Mouse (Mus musculus): ENCODE measurements around the gene Anks1. TPM values are rescaled to one million over a fixed set of nuclear protein-coding genes. Genes with fewer than 3 reads are reported as not detected.

Gene Anks1
- polyA plus RNA-seq, 1 experiment from 2014 or later = 11.5 TPM

DNA sequence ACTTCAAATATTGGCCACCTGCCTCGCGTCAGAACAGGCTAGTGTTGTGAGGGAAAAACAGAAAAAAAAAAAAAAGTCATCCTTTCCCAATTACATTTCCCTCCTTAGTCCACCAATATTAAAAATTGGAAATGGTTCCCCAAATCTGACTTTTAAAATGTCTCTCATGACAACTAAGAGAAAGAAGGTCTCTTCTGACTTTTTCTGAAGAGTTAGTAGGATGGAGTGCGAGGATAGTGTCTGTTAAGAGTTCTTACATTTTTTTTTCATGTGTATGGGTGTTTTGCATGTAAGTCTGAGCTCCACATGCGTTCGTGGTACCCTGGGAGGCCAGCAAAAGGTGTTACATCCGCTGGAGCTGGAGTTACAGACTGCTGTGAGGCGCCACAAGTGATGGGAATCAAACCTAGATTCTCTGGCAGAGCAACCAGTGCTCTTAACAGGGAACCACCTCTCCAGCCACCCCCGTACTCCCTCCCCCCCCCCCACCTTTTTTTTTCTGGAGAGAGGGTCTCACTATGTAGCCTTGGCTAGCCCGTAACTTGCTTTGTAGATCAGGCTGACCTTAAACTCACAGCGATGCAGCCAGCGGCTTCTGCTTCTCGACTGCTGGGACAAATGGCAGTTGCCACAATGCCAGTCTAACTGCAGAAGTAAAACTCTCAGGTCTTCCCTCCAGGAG lies 759 bp upstream of the Anks1 start:
- Histone ChIP-seq H3K4me1 (replicated peaks) (peaks cover 19% of the 10 kb centered on the region), H3K4me3 (peak overlapping the region; percentile 86), H3K27me3 (replicated peaks) (no peaks in the 10 kb centered on the region), H3K4me2 (peak overlapping the region; percentile 95), H3K9ac (peak overlapping the region; percentile 91), H3K36me3 (peaks cover 14% of the 10 kb centered on the region), H3K9me3 (replicated peaks) (no peaks in the 10 kb centered on the region), H3K27ac (ENCODE audit: poor library complexity, severe bottlenecking) (peak overlapping the region; percentile 78)
- ATAC-seq (ENCODE audit: insufficient number of reproducible peaks, low FRiP score) = no peak
- under 1% methylated on average over 12 of the region's 12 CpGs for WGBS

DNA sequence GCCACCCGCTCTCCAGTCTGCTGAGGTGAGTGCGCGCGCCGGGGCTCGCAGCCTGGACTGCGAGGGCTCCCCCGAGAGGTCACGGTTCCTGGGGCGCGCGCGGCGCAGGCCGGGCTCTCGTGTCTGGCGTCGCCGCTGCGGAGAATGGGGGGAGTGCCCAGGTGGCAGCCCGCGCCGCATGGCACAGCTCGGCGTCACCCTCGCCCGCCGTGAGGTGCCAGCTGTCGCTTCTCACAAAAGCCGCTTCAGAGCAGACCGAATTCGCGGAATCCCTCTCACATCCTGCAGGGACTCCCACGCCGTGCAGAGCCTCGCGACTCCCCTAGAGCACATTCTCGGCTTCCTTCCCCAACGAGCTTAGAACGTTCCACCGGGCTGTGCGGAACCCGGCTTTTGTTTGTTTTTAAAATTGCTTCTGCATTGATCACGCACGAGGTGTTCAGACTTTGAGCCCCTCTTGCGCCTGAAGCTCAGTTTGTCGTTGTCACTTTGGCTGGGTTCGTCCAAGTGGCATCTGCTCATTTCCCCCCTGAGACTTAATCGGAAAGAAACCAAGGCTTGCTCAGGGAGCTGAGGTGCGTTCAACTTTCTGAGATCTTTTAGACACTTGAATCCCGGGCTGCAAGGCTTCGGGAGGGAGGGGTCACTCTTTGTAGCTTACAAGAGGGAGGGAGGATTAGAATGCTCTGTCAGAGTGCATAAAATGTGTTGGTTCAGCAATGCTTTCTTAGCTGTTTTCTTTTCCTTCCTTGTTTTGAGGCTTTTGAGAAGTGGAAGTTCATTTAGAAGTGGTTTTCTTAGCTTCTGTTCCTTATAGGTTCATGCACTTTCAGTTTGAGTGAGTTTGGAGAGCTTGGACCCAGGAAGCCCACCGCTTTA lies 755 bp downstream of the Anks1 start, which contains the start of gene Taf11:
TSS of gene Taf11 (minus strand) at position 223 of the 879 bp plus-strand sequence.
- peaks cover 19% of the 10 kb centered on the region for H3K4me1 ChIP-seq (replicated peaks)
- H3K4me3 ChIP-seq = peak within 1 kb of the TSS; percentile 86
- 1% methylated on average over 53 of the region's 53 CpGs for WGBS
- no peaks in the 10 kb centered on the region for H3K27me3 ChIP-seq (replicated peaks)
- peak; percentile 43 for ATAC-seq (ENCODE audit: insufficient number of reproducible peaks, low FRiP score)
- peaks cover 5% of the 10 kb centered on the region for H3K36me3 ChIP-seq
- peak within 1 kb of the TSS; percentile 91 for H3K9ac ChIP-seq
- peak within 1 kb of the TSS; percentile 78 for H3K27ac ChIP-seq (ENCODE audit: poor library complexity, severe bottlenecking)
- H3K4me2 ChIP-seq = peak within 1 kb of the TSS; percentile 95
- H3K9me3 ChIP-seq (replicated peaks) = no peaks in the 10 kb centered on the region

DNA sequence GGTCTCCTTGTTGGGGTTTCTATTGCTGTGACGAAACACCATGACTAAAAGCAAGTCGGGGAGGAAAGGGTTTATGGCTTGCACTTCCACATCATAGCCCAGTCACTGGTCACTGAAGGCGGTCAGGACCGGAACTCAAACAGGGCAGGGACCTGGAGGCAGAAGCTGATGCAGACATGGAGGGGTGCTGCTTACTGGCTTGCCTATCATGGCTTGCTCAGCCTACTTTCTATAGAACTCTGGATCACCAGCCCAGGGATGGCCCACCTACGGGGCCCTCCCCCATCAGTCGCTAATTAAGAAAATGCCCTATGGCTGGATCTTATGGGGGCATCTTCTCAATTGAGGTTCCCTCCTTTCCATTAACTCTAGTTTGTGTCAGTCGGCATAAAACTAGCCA lies 2.3 kb downstream of the Anks1 start:
- Histone ChIP-seq H3K9ac (no peak overlapping the region), H3K36me3 (no peaks in the 10 kb centered on the region; the same call in 1 of the 2 replicates), H3K27me3 (replicated peaks) (no peaks in the 10 kb centered on the region), H3K9me3 (replicated peaks) (no peaks in the 10 kb centered on the region), H3K4me3 (no peak overlapping the region), H3K4me2 (no peak overlapping the region), H3K4me1 (replicated peaks) (peaks cover 16% of the 10 kb centered on the region), H3K27ac (ENCODE audit: poor library complexity, severe bottlenecking) (no peak overlapping the region)
- 91% methylated on average over 7 of the region's 7 CpGs for WGBS
- no peak for ATAC-seq (ENCODE audit: insufficient number of reproducible peaks, low FRiP score)

DNA sequence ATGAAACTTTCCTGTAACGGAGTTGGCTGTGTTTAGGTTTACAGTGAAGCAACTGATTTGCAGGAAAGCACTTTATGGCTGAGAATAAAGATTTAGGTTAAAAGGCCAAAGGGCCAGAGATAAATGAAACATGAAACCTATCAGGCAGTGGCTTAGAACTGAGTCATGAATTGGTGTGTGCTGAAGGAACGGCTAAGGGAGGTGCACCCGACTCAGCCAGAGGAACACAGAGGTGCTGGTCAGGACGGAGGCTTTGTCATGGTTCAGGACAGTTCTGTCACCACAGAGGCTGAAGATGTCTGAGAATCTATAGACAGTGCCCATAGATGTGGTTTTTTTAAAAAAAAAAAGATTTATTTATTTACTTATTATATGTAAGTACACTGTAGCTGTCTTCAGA lies 5.6 kb downstream of the Anks1 start:
- Histone ChIP-seq H3K4me1 (replicated peaks) (peaks cover 27% of the 10 kb centered on the region), H3K4me3 (no peak overlapping the region), H3K27me3 (replicated peaks) (no peaks in the 10 kb centered on the region), H3K27ac (ENCODE audit: poor library complexity, severe bottlenecking) (no peak overlapping the region), H3K9me3 (replicated peaks) (no peaks in the 10 kb centered on the region), H3K4me2 (no peak overlapping the region), H3K9ac (no peak overlapping the region), H3K36me3 (no peaks in the 10 kb centered on the region; the same call in 1 of the 2 replicates)
- ATAC-seq (ENCODE audit: insufficient number of reproducible peaks, low FRiP score) = no peak
- WGBS = 76% methylated on average over 4 of the region's 4 CpGs

DNA sequence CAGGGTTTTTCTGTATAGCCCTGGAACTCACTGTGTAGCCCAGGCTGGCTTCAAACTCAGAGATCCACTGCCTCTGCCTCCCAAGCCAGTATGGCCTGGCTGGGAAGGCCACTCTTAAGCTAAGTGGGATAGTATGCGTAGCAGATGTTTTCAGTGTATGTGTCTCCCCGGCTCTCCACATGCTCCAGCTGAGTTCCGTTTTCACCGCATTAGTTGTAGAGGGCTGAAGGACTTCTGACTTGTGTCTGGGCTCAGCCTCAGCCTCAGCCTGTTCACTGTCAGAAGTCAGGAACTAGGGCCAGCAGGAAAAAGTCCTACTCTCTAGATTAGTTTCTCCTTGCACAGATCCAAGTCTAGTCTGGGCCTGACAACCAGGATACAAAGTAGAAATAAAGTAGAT lies 7.3 kb downstream of the Anks1 start:
- no peaks in the 10 kb centered on the region for H3K9me3 ChIP-seq (replicated peaks)
- H3K27me3 ChIP-seq (replicated peaks) = no peaks in the 10 kb centered on the region
- ATAC-seq (ENCODE audit: insufficient number of reproducible peaks, low FRiP score) = no peak
- H3K4me1 ChIP-seq (replicated peaks) = peaks cover 24% of the 10 kb centered on the region
- no peak overlapping the region for H3K4me2 ChIP-seq
- WGBS = 59% methylated on average over 4 of the region's 4 CpGs
- H3K36me3 ChIP-seq = no peaks in the 10 kb centered on the region; the same call in 1 of the 2 replicates
- H3K27ac ChIP-seq (ENCODE audit: poor library complexity, severe bottlenecking) = no peak overlapping the region
- no peak overlapping the region for H3K9ac ChIP-seq
- H3K4me3 ChIP-seq = no peak overlapping the region

DNA sequence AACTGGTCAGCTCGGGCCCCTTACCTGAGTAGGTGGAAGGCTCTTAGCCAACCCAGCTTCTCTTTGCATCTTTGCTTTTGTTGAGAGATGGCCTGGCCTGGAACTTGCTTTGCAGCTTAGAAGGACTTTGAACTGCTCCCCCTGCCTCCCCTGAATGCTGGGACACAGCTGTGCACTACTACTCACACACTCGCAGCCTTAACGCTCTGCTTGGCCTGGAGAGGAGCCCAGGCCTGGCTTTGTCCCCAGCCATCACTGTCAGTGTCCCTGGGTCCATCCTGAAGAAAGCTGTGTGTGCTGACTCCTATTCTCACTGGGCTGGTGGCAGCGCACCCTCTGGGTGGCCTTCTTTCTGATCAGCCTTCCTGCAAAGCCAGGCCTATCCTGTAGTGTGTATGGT lies 11.6 kb downstream of the Anks1 start:
- Histone ChIP-seq H3K27ac (ENCODE audit: poor library complexity, severe bottlenecking) (no peak overlapping the region), H3K9me3 (replicated peaks) (no peaks in the 10 kb centered on the region), H3K27me3 (replicated peaks) (no peaks in the 10 kb centered on the region), H3K9ac (no peak overlapping the region), H3K4me3 (no peak overlapping the region), H3K4me1 (replicated peaks) (peaks cover 25% of the 10 kb centered on the region), H3K4me2 (no peak overlapping the region), H3K36me3 (peaks cover 2% of the 10 kb centered on the region; the same call in 1 of the 2 replicates)
- WGBS = 87% methylated on average over 4 of the region's 4 CpGs
- no peak for ATAC-seq (ENCODE audit: insufficient number of reproducible peaks, low FRiP score)

DNA sequence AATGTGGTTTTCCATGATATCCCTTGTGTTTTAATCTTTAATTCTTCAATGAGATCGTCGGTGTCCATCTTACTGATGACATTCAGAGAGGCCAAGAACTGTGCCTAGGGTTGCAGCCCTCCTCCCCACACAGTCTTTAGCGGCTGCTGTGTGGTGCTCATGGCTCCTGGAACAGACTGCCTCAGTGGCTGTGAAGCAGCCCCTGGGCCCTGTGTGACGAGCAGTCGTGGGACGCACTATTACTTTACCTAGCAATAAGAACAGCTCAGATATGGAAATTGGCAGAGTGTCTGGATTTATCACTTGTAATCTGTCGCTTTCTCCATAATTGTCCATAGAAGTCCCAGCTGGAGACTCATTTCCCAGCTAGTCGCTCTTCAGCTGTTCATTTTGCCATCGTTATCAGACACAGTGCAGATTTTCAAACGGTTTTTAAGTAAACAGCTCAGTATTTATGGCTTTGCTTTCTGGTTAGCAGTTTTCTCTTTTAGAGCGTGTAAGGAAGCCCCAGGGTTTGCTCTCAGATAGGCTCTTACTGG lies 13.1 kb downstream of the Anks1 start:
- no peak for ATAC-seq (ENCODE audit: insufficient number of reproducible peaks, low FRiP score)

DNA sequence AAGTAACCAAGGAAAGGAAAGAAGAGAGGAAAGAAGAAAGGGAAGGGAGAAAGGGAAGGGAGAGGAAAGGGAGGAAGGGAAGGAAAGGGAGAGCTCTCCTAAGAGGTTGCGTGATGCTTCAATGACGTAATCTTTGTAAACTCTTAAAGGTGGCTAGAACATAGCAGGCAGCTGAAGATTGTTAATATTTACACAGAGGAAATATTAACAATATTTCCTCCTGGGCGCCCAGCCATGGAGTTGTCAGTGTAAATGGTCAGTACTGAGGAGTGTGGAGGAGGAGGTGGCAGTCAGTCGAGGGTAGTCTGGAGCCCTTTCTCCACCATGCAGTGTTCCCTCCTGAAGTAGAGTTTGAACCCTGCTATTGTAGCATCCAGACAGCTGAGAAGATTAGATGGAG lies 15.9 kb downstream of the Anks1 start:
- Histone ChIP-seq H3K4me1 (replicated peaks) (peaks cover 29% of the 10 kb centered on the region), H3K27ac (ENCODE audit: poor library complexity, severe bottlenecking) (no peak overlapping the region), H3K27me3 (replicated peaks) (no peaks in the 10 kb centered on the region), H3K9ac (no peak overlapping the region), H3K36me3 (peaks cover 6% of the 10 kb centered on the region; the same call in 1 of the 2 replicates), H3K4me3 (no peak overlapping the region), H3K4me2 (no peak overlapping the region), H3K9me3 (replicated peaks) (no peaks in the 10 kb centered on the region)
- WGBS = 78% methylated on average over 4 of the region's 4 CpGs
- ATAC-seq (ENCODE audit: insufficient number of reproducible peaks, low FRiP score) = no peak

More for the DNA sequence above, 13.1 kb downstream of the Anks1 start:
- H3K27me3 ChIP-seq (replicated peaks) = no peaks in the 10 kb centered on the region
- H3K27ac ChIP-seq (ENCODE audit: poor library complexity, severe bottlenecking) = no peak overlapping the region
- H3K4me1 ChIP-seq (replicated peaks) = peaks cover 36% of the 10 kb centered on the region
- H3K9me3 ChIP-seq (replicated peaks) = no peaks in the 10 kb centered on the region
- no peak overlapping the region for H3K4me3 ChIP-seq
- H3K9ac ChIP-seq = no peak overlapping the region
- 74% methylated on average over 11 of the region's 11 CpGs for WGBS
- peaks cover 2% of the 10 kb centered on the region; the same call in 1 of the 2 replicates for H3K36me3 ChIP-seq
- no peak overlapping the region for H3K4me2 ChIP-seq

DNA sequence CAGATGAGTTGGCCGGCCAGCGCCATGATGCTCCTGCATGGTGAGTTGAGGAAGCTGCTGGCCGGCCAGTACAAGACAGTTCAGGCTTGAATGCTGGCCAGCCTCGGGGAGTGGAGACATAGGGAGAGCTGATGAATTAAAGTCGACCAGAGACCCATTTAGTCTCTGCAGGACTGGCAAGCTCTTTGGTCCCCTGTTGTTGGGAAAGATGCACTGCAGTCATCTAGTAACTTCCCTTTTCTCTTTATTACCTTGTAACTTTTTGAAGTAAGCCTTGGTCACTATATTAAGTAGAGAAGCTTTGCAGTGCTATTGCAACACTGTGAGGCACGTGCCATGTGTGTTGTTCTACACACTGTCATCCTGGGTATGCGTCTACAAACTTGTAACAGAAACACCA lies 16.4 kb downstream of the Anks1 start:
- Histone ChIP-seq H3K36me3 (peaks cover 6% of the 10 kb centered on the region; the same call in 1 of the 2 replicates), H3K27me3 (replicated peaks) (no peaks in the 10 kb centered on the region), H3K9ac (no peak overlapping the region), H3K9me3 (replicated peaks) (no peaks in the 10 kb centered on the region), H3K4me3 (no peak overlapping the region), H3K4me1 (replicated peaks) (peaks cover 26% of the 10 kb centered on the region), H3K4me2 (no peak overlapping the region), H3K27ac (ENCODE audit: poor library complexity, severe bottlenecking) (no peak overlapping the region)
- ATAC-seq (ENCODE audit: insufficient number of reproducible peaks, low FRiP score) = no peak
- WGBS = 73% methylated on average over 7 of the region's 7 CpGs

DNA sequence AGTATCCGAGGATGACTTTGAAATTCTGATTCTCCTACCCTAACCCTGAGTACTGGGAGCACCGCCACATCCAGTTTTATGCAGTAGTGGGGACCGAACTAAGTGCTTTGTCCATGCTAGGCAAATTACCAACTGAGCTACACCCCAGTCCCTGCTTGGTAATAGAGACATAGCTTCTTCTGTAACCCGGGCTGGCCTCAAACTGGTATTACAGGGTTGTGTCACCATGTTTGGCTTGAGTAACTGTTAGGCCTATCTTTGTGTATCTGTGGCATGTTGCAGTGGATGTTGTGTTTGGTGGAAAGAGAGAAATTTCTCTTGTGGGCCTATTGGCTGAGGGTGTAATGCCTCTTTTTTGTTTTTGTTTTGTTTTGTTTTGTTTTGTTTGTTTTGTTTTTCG lies 21.2 kb downstream of the Anks1 start:
- WGBS = 88% methylated on average over 5 of the region's 5 CpGs
- Histone ChIP-seq H3K4me1 (replicated peaks) (peaks cover 23% of the 10 kb centered on the region), H3K4me3 (no peak overlapping the region), H3K9ac (no peak overlapping the region), H3K36me3 (0 out of 2 replicates have a peak, but pooled peaks cover 3% of the 10 kb centered on the region), H3K27me3 (replicated peaks) (no peaks in the 10 kb centered on the region), H3K4me2 (no peak overlapping the region), H3K9me3 (replicated peaks) (no peaks in the 10 kb centered on the region), H3K27ac (ENCODE audit: poor library complexity, severe bottlenecking) (no peak overlapping the region)
- ATAC-seq (ENCODE audit: insufficient number of reproducible peaks, low FRiP score) = no peak

DNA sequence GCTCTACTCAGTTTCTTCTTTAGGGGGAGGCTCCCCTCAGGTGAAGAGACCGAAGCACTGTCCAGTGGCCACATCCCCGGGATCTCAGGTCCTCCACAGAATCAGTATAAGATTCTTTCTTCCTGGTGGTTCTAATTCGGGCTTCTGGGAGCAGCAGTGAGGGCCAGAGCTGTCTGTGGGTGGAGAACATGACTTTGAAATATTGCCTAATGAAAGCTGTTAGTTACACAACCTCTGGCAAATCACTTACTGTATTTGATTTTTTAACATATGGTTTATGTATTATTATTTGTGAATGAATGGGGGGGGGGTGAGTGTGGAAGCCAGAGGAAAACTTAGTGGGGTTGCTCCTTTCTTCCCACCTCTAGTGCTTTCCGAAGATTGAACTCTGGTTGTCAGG lies 22.7 kb downstream of the Anks1 start:
- ATAC-seq (ENCODE audit: insufficient number of reproducible peaks, low FRiP score) = no peak
- no peak overlapping the region for H3K4me2 ChIP-seq
- H3K36me3 ChIP-seq = 0 out of 2 replicates have a peak, but pooled peaks cover 3% of the 10 kb centered on the region
- H3K27ac ChIP-seq (ENCODE audit: poor library complexity, severe bottlenecking) = no peak overlapping the region
- H3K27me3 ChIP-seq (replicated peaks) = no peaks in the 10 kb centered on the region
- no peak overlapping the region for H3K9ac ChIP-seq
- 81% methylated on average over 4 of the region's 4 CpGs for WGBS
- H3K9me3 ChIP-seq (replicated peaks) = no peaks in the 10 kb centered on the region
- no peak overlapping the region for H3K4me3 ChIP-seq
- H3K4me1 ChIP-seq (replicated peaks) = peaks cover 14% of the 10 kb centered on the region

Measured in heart, embryonic 12.5 days (tissue).